Comparison of ENCODE assay signal across 26 mouse cellular contexts in the genomic region with DNA sequence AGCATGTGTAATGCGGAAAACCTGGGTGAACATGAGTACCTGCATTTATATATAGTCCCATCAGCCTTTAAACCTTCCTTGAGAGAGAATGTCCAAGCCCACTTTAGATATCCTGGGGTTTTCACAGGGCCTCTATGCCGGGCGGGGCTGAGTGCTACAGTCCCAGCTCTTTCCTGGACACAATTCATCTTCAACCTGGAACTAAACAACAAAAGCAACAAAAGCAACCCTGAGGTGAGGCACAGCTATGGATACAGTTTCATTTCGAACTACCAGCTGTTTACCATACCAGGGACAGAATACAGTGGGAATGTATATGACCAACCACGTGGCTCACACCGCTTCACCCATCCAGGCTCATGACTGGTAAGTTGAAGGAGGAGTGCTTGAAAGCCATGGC. TPM values are rescaled to one million over a fixed set of nuclear protein-coding genes. Genes with fewer than 3 reads are reported as not detected.
"Had no signal": no experiment of that assay in that cellular context is flagged by ENCODE, and none has a peak within 500 bp of the region (broad histone marks: within the 10 kb centered on the region; RNA-seq: fewer than 3 reads in every experiment).

No protein-coding gene starts in this region.

- H3K4me1 ChIP-seq: stomach, embryonic 15.5 days had no signal

- H3K36me3 ChIP-seq: limb, embryonic 12.5 days; limb, embryonic 15.5 days; stomach, embryonic 15.5 days had no signal

- DNase-seq: layer of hippocampus, postnatal 36 days; left cerebral cortex, postnatal 4 days; liver, postnatal 0 days; right cerebral cortex, postnatal 25 days; spleen, adult 18-20 months; thymus, postnatal 25 days had no signal

- H3K4me3 ChIP-seq: left cerebral cortex, adult 2 months; limb, embryonic 12.5 days; limb, embryonic 15.5 days; stomach, embryonic 15.5 days had no signal

- H3K9me3 ChIP-seq: limb, embryonic 12.5 days; limb, embryonic 15.5 days; stomach, embryonic 15.5 days had no signal

- ATAC-seq: liver, postnatal 0 days; lung, postnatal 0 days had no signal

- H3K27me3 ChIP-seq: limb, embryonic 12.5 days; limb, embryonic 15.5 days; stomach, embryonic 15.5 days had no signal

RNA-seq across cellular contexts. Expression of gene Ccnb1ip1, which starts 5.1 kb away (rescaled TPM):
- total RNA-seq: layer of hippocampus, postnatal 10 days; layer of hippocampus, postnatal 36 days; left cerebral cortex, adult 2 months; left cerebral cortex, postnatal 14 days; megakaryocyte-erythroid progenitor cell, adult 5-6 weeks; midbrain, postnatal 0 days had no signal
- polyA plus RNA-seq: kidney, embryonic 16.5 days; limb, embryonic 12.5 days; limb, embryonic 15.5 days; liver, embryonic 11.5 days; liver, embryonic 14.5 days; liver, postnatal 0 days; lung, embryonic 14.5 days; lung, postnatal 0 days; macrophage; midbrain, embryonic 11.5 days; midbrain, embryonic 14.5 days; midbrain, postnatal 0 days; neural tube, embryonic 11.5 days; neural tube, embryonic 14.5 days; stomach, embryonic 15.5 days; thymus, postnatal 0 days had no signal

RNA-seq across cellular contexts. Expression of gene Olfr749, which starts 57.5 kb away (rescaled TPM):
- total RNA-seq: layer of hippocampus, adult 8-10 months; layer of hippocampus, postnatal 10 days; layer of hippocampus, postnatal 36 days; left cerebral cortex, adult 2 months; left cerebral cortex, postnatal 14 days; left cerebral cortex, postnatal 4 days; megakaryocyte-erythroid progenitor cell, adult 5-6 weeks; midbrain, postnatal 0 days had no signal
- polyA plus RNA-seq: kidney, embryonic 16.5 days; limb, embryonic 12.5 days; limb, embryonic 15.5 days; liver, embryonic 11.5 days; liver, embryonic 14.5 days; liver, postnatal 0 days; lung, embryonic 14.5 days; lung, postnatal 0 days; macrophage; midbrain, embryonic 11.5 days; midbrain, embryonic 14.5 days; midbrain, postnatal 0 days; neural tube, embryonic 11.5 days; neural tube, embryonic 14.5 days; stomach, embryonic 15.5 days; thymus, postnatal 0 days had no signal
